Comparison of ENCODE assay signal across 8 mouse cellular contexts in genomic region chr4:133519369-133519665, GRCm38 (mm10). TPM values are rescaled to one million over a fixed set of nuclear protein-coding genes. Genes with fewer than 3 reads are reported as not detected.
A peak's percentile ranks its signal among the peaks of the same experiment; 100 is the strongest.
DNase-seq lines count a peak whose midpoint lies in the region; ATAC-seq lines count a peak whose summit lies in the region.

No protein-coding gene starts in this region.

- H3K4me2 ChIP-seq in heart, embryonic 14.5 days (ENCODE audit: low read length) = peak overlapping the region; percentile 81
- peak overlapping the region; percentile 37 for H3K4me2 ChIP-seq in hindbrain, embryonic 11.5 days (replicated peaks; ENCODE audit: low read depth, low read length)
- peak overlapping the region; percentile 54 for H3K4me2 ChIP-seq in liver, embryonic 16.5 days (ENCODE audit: low read depth, low read length)

- WGBS in heart, embryonic 14.5 days = 6% methylated on average over 25 of the region's 25 CpGs
- 8% methylated on average over 25 of the region's 25 CpGs for WGBS in hindbrain, embryonic 11.5 days
- 10% methylated on average over 25 of the region's 25 CpGs for WGBS in liver, embryonic 16.5 days (ENCODE audit: insufficient replicate concordance)

- H3K27ac ChIP-seq in heart, embryonic 14.5 days (replicated peaks in 1 of 2; ENCODE audit: control insufficient read depth in 1 of 2, insufficient read depth in 1 of 2, low read depth in 2 of 2, low read length in 2 of 2) = no peak overlapping the region
- no peak overlapping the region for H3K27ac ChIP-seq in hindbrain, embryonic 11.5 days (ENCODE audit: low read depth, low read length)
- no peak overlapping the region for H3K27ac ChIP-seq in liver, embryonic 16.5 days (ENCODE audit: low read length)

- no peak for DNase-seq in heart, postnatal 25 days (ENCODE audit: low spot score)
- DNase-seq in adrenal gland, postnatal 25 days = peak; percentile 39
- DNase-seq in hindbrain, embryonic 11.5 days (ENCODE audit: low spot score) = peak; percentile 26
- DNase-seq in left cerebral cortex, adult 8-10 months (ENCODE audit: low spot score in 2 of 2) = no peak

- H3K4me1 ChIP-seq in heart, embryonic 14.5 days (ENCODE audit: control insufficient read depth in 2 of 2, insufficient read depth in 2 of 2, low read length in 2 of 2) = peaks cover 0 to 9% of the 10 kb centered on the region in 2 experiments; a peak in 2 of 4 replicates
- H3K4me1 ChIP-seq in hindbrain, embryonic 11.5 days (replicated peaks; ENCODE audit: control insufficient read depth, insufficient read depth, low read length) = no peaks in the 10 kb centered on the region
- no peaks in the 10 kb centered on the region; the same call in 1 of the 2 replicates for H3K4me1 ChIP-seq in liver, embryonic 16.5 days (ENCODE audit: control insufficient read depth, low read depth, low read length)

- no peaks in the 10 kb centered on the region for H3K9me3 ChIP-seq in heart, embryonic 14.5 days (ENCODE audit: control insufficient read depth, low read length)
- H3K9me3 ChIP-seq in hindbrain, embryonic 11.5 days (ENCODE audit: control insufficient read depth, low read length) = no peaks in the 10 kb centered on the region
- H3K9me3 ChIP-seq in liver, embryonic 16.5 days (replicated peaks; ENCODE audit: control insufficient read depth, low read length) = no peaks in the 10 kb centered on the region

- no peaks in the 10 kb centered on the region for H3K36me3 ChIP-seq in heart, embryonic 14.5 days (ENCODE audit: control insufficient read depth, insufficient read depth, low read length)
- no peaks in the 10 kb centered on the region for H3K36me3 ChIP-seq in hindbrain, embryonic 11.5 days (ENCODE audit: control insufficient read depth, insufficient read depth, low read length)
- H3K36me3 ChIP-seq in liver, embryonic 16.5 days (ENCODE audit: control insufficient read depth, insufficient read depth) = no peaks in the 10 kb centered on the region

- peaks cover 39% of the 10 kb centered on the region for H3K27me3 ChIP-seq in heart, embryonic 14.5 days (ENCODE audit: control insufficient read depth, insufficient read depth, low read length)
- H3K27me3 ChIP-seq in hindbrain, embryonic 11.5 days (ENCODE audit: control insufficient read depth, insufficient read depth, low read length) = peaks cover 32% of the 10 kb centered on the region
- H3K27me3 ChIP-seq in liver, embryonic 16.5 days (ENCODE audit: control insufficient read depth, insufficient read depth, low read depth, low read length) = peaks cover 30% of the 10 kb centered on the region

- H3K9ac ChIP-seq in heart, embryonic 14.5 days (ENCODE audit: low read length) = peak overlapping the region; percentile 57
- no peak overlapping the region for H3K9ac ChIP-seq in hindbrain, embryonic 11.5 days (ENCODE audit: low read depth, low read length)
- 0 out of 2 replicates have a peak overlapping the region, but pooled peaks have one; percentile 5 for H3K9ac ChIP-seq in liver, embryonic 16.5 days (ENCODE audit: low read depth, low read length)

- intact Hi-C loops in heart, postnatal 25 days (cut with DNase I) = no loop called here

- ATAC-seq in heart, embryonic 14.5 days (ENCODE audit: insufficient number of reproducible peaks, insufficient read depth, low FRiP score, low read depth) = no peak
- ATAC-seq in hindbrain, embryonic 11.5 days (ENCODE audit: low FRiP score) = no peak
- no peak for ATAC-seq in liver, embryonic 16.5 days (ENCODE audit: low read depth)
- ATAC-seq in erythroid progenitor cell, adult 5-6 weeks (replicated peaks; ENCODE audit: low FRiP score, poor library complexity, severe bottlenecking) = no peak
- no peak for ATAC-seq in activated CD4-positive, CD25-positive, alpha-beta regulatory T cell, adult 4 months

- peak overlapping the region; percentile 45 to 48 for H3K4me3 ChIP-seq in heart, embryonic 14.5 days (ENCODE audit: control insufficient read depth in 1 of 2, insufficient read depth in 1 of 2, low read depth in 1 of 2, low read length in 2 of 2)
- peak overlapping the region; percentile 28 for H3K4me3 ChIP-seq in hindbrain, embryonic 11.5 days (ENCODE audit: low read depth, low read length)
- peak overlapping the region; percentile 56 for H3K4me3 ChIP-seq in liver, embryonic 16.5 days (ENCODE audit: low read depth, low read length)

RNA-seq across cellular contexts. Expression of gene Kdf1, which starts 0.6 kb away (rescaled TPM):
- 0.20 and 0.62 TPM in 2 replicates for polyA plus RNA-seq in heart, embryonic 14.5 days (2014; fragmentation: Nextera tagmentation; extraction: Ambion mirVana)
- total RNA-seq in heart, postnatal 25 days (2021) = not detected
- 2.8 and 5.1 TPM in 2 replicates for total RNA-seq in adrenal gland, postnatal 25 days (2021)
- 1.0 and 1.7 TPM in 2 replicates for polyA plus RNA-seq in hindbrain, embryonic 11.5 days (2014; fragmentation: Nextera tagmentation; extraction: Ambion mirVana)
- 1.4 and 2.6 TPM in 2 replicates for polyA plus RNA-seq in liver, embryonic 16.5 days (2015; fragmentation: Nextera tagmentation; extraction: Ambion mirVana)
- not detected in 2 replicates for total RNA-seq in erythroid progenitor cell, adult 5-6 weeks (2015; ENCODE audit: low replicate concordance)
- total RNA-seq in erythroid progenitor cell, adult 5-6 weeks (2017; ENCODE audit: low replicate concordance) = not detected in 2 replicates
- total RNA-seq in left cerebral cortex, adult 8-10 months (2022) = under 1 TPM in 2 of 4 experiments, not detected in 2; 0.35 to 0.62 TPM
- polyA plus RNA-seq in activated CD4-positive, CD25-positive, alpha-beta regulatory T cell, adult 4 months (2017; shearing (Covaris generic)) = not detected

RNA-seq across cellular contexts. Expression of gene Trnp1, which starts 21.0 kb away (rescaled TPM):
- polyA plus RNA-seq in heart, embryonic 14.5 days (2014; fragmentation: Nextera tagmentation; extraction: Ambion mirVana) = 1.2 and 1.3 TPM in 2 replicates
- total RNA-seq in heart, postnatal 25 days (2021) = 1 to 10 TPM; 2.2 to 4.3 TPM
- 4.6 and 4.9 TPM in 2 replicates for total RNA-seq in adrenal gland, postnatal 25 days (2021)
- polyA plus RNA-seq in hindbrain, embryonic 11.5 days (2014; fragmentation: Nextera tagmentation; extraction: Ambion mirVana) = 1.7 and 2.6 TPM in 2 replicates
- polyA plus RNA-seq in liver, embryonic 16.5 days (2015; fragmentation: Nextera tagmentation; extraction: Ambion mirVana) = not detected in 2 replicates
- not detected in 2 replicates for total RNA-seq in erythroid progenitor cell, adult 5-6 weeks (2015; ENCODE audit: low replicate concordance)
- not detected in 2 replicates for total RNA-seq in erythroid progenitor cell, adult 5-6 weeks (2017; ENCODE audit: low replicate concordance)
- total RNA-seq in left cerebral cortex, adult 8-10 months (2022) = 100 to 1,000 TPM; 177 to 204 (median 186) TPM
- polyA plus RNA-seq in activated CD4-positive, CD25-positive, alpha-beta regulatory T cell, adult 4 months (2017; shearing (Covaris generic)) = not detected

RNA-seq across cellular contexts. Expression of gene Nudc, which starts 26.5 kb away (rescaled TPM):
- polyA plus RNA-seq in heart, embryonic 14.5 days (2014; fragmentation: Nextera tagmentation; extraction: Ambion mirVana) = 153 and 164 TPM in 2 replicates
- total RNA-seq in heart, postnatal 25 days (2021) = 10 to 100 TPM; 66.9 to 67.9 TPM
- 171 and 211 TPM in 2 replicates for total RNA-seq in adrenal gland, postnatal 25 days (2021)
- 315 and 324 TPM in 2 replicates for polyA plus RNA-seq in hindbrain, embryonic 11.5 days (2014; fragmentation: Nextera tagmentation; extraction: Ambion mirVana)
- 93.7 and 98.3 TPM in 2 replicates for polyA plus RNA-seq in liver, embryonic 16.5 days (2015; fragmentation: Nextera tagmentation; extraction: Ambion mirVana)
- 57.3 and 70.0 TPM in 2 replicates for total RNA-seq in erythroid progenitor cell, adult 5-6 weeks (2015; ENCODE audit: low replicate concordance)
- total RNA-seq in erythroid progenitor cell, adult 5-6 weeks (2017; ENCODE audit: low replicate concordance) = 55.3 and 88.5 TPM in 2 replicates
- 100 to 1,000 TPM; 139 to 165 (median 156) TPM for total RNA-seq in left cerebral cortex, adult 8-10 months (2022)
- 10 to 100 TPM; 32.7 to 55.9 TPM for polyA plus RNA-seq in activated CD4-positive, CD25-positive, alpha-beta regulatory T cell, adult 4 months (2017; shearing (Covaris generic))

RNA-seq across cellular contexts. Expression of gene Nr0b2, which starts 33.9 kb away (rescaled TPM):
- polyA plus RNA-seq in heart, embryonic 14.5 days (2014; fragmentation: Nextera tagmentation; extraction: Ambion mirVana) = 15.8 and 18.7 TPM in 2 replicates
- total RNA-seq in heart, postnatal 25 days (2021) = 10 to 100 TPM; 18.1 to 20.0 TPM
- 55.6 and 58.0 TPM in 2 replicates for total RNA-seq in adrenal gland, postnatal 25 days (2021)
- polyA plus RNA-seq in hindbrain, embryonic 11.5 days (2014; fragmentation: Nextera tagmentation; extraction: Ambion mirVana) = not detected in 2 replicates
- 0.49 and 0.90 TPM in 2 replicates for polyA plus RNA-seq in liver, embryonic 16.5 days (2015; fragmentation: Nextera tagmentation; extraction: Ambion mirVana)
- not detected in 2 replicates for total RNA-seq in erythroid progenitor cell, adult 5-6 weeks (2015; ENCODE audit: low replicate concordance)
- total RNA-seq in erythroid progenitor cell, adult 5-6 weeks (2017; ENCODE audit: low replicate concordance) = not detected in 2 replicates
- not detected for total RNA-seq in left cerebral cortex, adult 8-10 months (2022)
- not detected for polyA plus RNA-seq in activated CD4-positive, CD25-positive, alpha-beta regulatory T cell, adult 4 months (2017; shearing (Covaris generic))

RNA-seq across cellular contexts. Expression of gene Tent5b, which starts 39.4 kb away (rescaled TPM):
- 0.28 and 0.61 TPM in 2 replicates for polyA plus RNA-seq in heart, embryonic 14.5 days (2014; fragmentation: Nextera tagmentation; extraction: Ambion mirVana)
- 1 to 10 TPM; 2.5 to 4.0 TPM for total RNA-seq in heart, postnatal 25 days (2021)
- 0.76 and 1.2 TPM in 2 replicates for total RNA-seq in adrenal gland, postnatal 25 days (2021)
- polyA plus RNA-seq in hindbrain, embryonic 11.5 days (2014; fragmentation: Nextera tagmentation; extraction: Ambion mirVana) = 0.37 and 0.46 TPM in 2 replicates
- 0.09 and 0.12 TPM in 2 replicates for polyA plus RNA-seq in liver, embryonic 16.5 days (2015; fragmentation: Nextera tagmentation; extraction: Ambion mirVana)
- not detected in 2 replicates for total RNA-seq in erythroid progenitor cell, adult 5-6 weeks (2015; ENCODE audit: low replicate concordance)
- total RNA-seq in erythroid progenitor cell, adult 5-6 weeks (2017; ENCODE audit: low replicate concordance) = not detected in 2 replicates
- total RNA-seq in left cerebral cortex, adult 8-10 months (2022) = under 1 TPM in 2 of 4 experiments, not detected in 2; 0.14 to 0.26 TPM
- not detected for polyA plus RNA-seq in activated CD4-positive, CD25-positive, alpha-beta regulatory T cell, adult 4 months (2017; shearing (Covaris generic))

Comparison
In these comparisons a context has a peak if more than half of its experiments do, and no peak if none do; other contexts are left out.
1. DNase-seq: peak in adrenal gland, postnatal 25 days (single experiment) and hindbrain, embryonic 11.5 days (single experiment); none in heart, postnatal 25 days (single experiment) and left cerebral cortex, adult 8-10 months (0 of 2).
2. RNA of gene Trnp1, which starts 21.0 kb away (total RNA-seq): 177 to 204 TPM in left cerebral cortex, adult 8-10 months; 4.6 to 4.9 TPM in adrenal gland, postnatal 25 days, 2.2 to 4.3 TPM in heart, postnatal 25 days and not detected in erythroid progenitor cell, adult 5-6 weeks; every median in the first group is over 10 times any median in the second.
3. Peak in every context shown above with its lines, with median percentiles within 50 percentile points of each other: H3K4me2 ChIP-seq and H3K4me3 ChIP-seq.